Mouse (Mus musculus) lung, postnatal 10 days (tissue): ENCODE data around the gene Rarb.

Experiments
- DNase-seq: peaks from one replicate; pipeline ENCODE4 v3.0.0; 2021

The Rarb gene

DNA sequence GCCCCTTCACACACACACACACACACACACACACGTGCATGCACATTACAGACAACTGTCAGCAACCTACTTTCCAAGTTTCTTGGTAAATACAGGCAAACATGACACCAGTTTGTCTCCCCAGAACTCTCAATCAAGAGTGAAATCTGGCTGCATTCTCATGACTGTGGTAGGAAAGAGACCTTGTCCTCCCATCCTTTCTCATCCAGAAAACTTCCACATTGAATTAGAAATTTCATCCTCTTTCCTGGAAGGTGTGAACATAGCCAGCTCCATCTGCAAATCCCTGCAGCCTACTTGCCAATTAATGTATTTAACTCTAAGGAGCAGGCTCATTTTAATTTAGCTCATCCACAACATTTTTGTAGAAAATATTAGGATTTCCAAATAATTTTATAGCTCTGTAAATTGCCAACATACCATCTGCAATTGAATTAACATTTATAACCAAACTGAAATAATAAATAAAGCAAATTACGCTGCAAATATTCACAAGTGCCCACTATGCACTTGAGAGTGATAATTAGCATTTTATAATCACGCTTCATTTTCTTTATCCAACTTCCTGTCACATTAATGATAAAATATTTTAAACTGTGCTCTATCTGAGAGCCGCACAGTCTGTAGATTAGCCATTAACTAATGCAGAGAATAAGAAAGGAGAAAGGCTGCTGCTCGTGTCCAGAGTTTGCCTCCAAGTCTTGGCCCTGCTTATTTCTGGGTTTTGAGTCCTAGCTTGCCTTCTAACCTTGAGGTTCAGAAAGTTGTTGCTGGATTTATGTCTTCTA is 293.6 kb downstream of the Rarb start:
- DNase-seq, result no peak

- DNase-seq, result no peak
Observed at GRCm38 (mm10) chr14:16522852-16523251, 296.1 kb downstream of the Rarb start.

GRCm38 (mm10) chr14:16519588-16520167 is 299.3 kb downstream of the Rarb start:
- DNase-seq, result no peak

DNA sequence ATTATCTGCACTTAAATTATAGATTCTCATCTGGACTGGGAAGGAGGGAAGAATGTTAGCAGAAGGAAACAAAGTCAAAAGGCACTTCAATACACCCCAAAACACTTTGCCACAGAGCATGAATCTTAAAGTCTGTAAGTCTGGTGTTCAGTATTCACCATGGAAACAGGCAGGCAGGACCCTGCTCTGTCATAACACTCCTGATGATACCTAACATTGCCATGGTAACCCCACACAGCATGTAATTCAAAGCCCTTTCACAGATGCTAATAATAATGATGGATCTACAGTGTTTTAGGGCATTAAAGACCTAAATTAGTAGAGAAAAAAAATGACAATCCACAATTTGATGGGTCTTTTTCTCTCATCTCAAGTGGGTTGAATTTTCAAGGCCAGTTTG is 301.0 kb downstream of the Rarb start:
- DNase-seq, result no peak

DNA sequence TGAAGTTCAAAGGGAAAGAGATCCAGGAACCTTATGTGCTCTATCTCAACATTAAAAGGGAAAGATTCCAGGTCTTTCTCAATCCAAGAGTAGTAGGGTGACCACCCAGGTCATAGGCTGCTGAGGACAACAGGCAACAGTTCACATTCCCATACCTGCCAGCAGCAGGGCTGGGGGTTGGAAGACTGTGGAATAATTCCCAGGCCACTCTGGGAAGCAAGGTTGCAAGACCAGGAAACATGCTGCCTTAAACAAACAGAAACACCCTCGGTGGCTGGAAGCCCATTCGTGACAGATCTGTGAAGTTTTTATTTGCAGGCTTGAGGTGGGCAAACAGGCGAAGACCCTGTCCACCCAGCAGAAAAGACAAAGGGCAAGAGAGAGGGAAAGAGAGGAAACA is 303.2 kb downstream of the Rarb start:
- peak; percentile 11 for DNase-seq

DNA sequence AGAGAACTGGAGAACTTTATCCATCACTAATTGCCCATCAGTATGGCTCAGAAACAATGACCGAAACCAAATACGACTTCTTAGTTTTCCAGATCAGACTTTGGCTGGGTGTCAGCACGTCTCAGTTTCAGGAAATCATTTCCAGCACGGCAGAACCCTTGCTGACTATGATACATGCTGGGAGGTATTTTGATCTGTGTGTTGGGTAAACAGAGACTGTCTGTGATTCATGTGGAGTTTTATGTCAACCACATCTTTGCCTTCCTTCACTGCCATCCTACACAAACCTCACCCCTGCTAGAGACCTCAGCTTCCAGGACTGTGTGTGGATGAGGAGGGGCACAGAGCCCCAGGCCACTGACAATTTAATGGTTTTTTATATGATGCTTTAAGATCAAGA is 308.4 kb downstream of the Rarb start:
- DNase-seq, result peak; percentile 4

- DNase-seq, result no peak
Observed at GRCm38 (mm10) chr14:16509825-16510224, 309.1 kb downstream of the Rarb start.

GRCm38 (mm10) chr14:16508760-16509159 is 310.2 kb downstream of the Rarb start:
- peak; percentile 30 for DNase-seq

DNA sequence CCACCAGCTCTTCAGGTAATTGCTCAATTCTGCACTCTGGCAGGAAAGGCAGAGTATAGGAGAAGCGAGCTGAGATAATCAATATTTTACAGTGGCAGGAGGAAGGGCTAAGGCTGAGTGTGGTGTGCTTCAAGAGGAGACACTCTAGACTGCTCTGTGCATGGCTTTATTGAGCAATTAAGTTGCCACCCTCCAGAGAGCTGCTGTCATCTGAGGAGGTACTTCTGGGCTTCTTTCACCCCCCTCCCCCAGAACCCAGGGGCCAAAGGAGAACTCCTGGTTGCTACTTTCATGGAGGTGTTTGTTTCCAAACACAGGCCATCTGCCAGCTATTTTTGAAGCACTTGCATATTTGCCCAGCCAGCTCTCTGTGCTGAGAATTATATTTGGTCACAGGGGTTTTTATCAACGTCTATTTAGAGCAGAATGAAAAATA is 321.7 kb downstream of the Rarb start:
- DNase-seq, result peak; percentile 25

DNA sequence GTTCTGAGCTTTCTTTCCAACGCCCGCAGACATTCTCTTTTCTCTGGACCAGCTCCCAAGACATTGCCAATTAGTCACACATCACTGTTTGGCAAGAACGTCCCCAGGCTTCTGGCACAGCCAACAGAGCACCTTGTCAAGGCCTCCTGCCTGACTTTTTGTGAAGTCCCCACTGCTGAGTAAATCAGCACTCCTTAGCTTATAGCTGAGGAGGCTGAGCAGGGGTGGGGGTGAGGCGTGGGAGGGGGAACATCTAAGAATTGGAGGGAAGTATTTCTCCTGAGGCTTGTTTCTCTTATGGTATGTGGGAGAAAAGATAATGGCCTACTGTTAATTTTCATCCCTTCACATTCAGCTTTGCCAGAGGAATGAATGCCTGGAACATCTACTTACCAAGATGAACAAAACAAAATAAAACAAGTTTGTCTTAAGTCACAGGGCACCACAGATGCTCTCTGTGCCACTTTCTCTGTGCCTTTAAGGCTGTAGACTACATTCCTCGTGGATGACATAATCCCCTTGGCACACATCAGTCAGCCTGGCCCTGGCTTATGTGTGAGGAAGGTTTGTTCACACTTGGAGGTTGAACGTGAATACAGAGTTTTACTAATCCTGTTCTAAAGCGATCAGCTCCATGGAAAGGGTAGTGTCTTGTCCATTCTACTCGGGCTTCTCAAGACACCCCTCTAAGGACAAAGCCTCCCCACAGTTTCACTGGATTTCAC is 335.1 kb downstream of the Rarb start:
- DNase-seq, result peak; percentile 36

DNA sequence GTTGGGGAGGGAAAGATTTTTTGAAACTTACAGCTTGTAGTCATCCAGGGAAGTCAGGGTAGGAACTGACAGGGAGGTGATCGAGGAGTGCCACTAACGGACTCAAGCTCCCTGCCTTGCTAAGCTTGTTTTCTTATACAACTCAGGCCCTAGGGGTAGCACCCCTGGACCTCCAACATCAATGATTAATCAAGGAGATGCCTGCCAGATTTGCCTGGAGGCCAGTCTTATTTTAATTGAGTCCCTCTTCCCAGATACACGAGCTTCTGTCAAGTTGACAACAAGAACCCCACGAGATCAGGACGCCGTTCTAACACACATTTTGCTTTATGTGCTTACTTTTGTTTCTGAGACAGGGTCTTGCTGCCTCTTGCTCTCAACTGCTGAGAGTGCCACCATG is 338.3 kb downstream of the Rarb start:
- DNase-seq, result no peak

GRCm38 (mm10) chr14:16479521-16479920 is 339.4 kb downstream of the Rarb start:
- no peak for DNase-seq

DNA sequence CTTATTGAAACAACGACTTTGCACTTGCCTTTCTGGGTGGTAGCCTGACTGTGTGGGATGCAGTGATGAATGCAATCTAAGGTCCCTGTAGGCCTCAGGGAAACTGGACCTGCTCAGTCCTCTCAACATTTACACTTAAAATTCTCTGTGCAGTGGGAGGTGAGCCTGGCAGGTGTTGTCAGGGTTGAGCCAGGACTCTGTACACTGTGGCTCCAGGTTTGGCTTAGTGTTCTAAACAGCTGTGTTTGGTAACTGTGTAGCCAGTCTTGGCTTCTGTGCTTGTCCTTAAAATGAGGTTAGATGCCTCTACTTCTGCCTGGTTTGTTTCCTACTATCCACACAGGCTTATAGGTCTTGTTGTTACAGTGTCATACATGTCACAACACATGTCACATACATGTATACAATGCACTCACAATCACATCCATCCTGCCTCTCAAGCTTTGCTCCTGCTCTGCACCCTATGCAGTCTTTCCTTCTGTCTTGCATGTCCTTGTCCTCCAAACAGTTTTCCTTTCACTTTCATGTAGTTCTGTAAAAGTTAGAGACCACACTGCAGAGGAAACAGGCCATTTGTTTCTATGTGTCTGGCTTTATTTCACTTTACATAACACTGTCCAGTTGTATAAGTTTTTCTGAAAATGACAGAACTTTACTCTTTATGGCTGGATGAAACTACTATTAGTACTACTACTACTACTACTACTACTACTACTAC is 340.2 kb downstream of the Rarb start:
- DNase-seq, result no peak

DNA sequence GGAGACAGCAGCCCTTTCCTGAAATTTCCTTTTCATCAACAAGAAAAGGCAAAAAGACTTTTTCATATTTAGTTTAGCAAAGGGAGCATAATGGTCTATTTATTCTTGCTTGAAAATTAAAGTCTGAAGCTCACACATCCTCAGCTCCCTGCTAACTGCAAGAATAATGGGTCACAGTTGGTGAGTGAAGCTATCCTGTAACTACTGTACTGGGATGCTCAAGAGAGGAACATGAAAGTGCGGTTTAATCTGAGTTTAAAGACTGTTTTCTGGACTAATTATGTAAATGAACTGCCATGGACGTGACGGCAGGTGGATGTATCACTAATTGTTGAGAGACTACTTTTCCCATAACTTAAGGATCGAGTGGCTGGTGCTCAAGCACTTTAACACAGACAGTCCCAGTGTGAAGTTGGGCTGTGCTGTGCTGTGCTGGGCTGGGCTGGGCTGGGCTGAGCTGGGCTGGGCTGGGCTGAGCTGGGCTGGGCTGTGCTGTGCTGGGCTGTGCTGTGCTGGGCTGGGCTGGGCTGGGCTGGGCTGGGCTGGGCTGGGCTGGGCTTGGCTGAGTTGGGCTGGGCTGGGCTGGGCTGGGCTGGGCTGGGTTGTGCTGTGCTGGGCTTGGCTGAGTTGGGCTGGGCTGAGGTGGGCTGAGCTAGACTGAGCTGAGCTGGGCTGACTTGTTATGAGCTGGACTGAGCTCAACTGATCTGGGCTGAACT is 370.5 kb downstream of the Rarb start:
- no peak for DNase-seq

GRCm38 (mm10) chr14:16447587-16447986 is 371.4 kb downstream of the Rarb start:
- DNase-seq, result peak; percentile 39

GRCm38 (mm10) chr14:16444859-16445258 is 374.1 kb downstream of the Rarb start:
- no peak for DNase-seq

GRCm38 (mm10) chr14:16439385-16440126 is 379.4 kb downstream of the Rarb start:
- no peak for DNase-seq

DNA sequence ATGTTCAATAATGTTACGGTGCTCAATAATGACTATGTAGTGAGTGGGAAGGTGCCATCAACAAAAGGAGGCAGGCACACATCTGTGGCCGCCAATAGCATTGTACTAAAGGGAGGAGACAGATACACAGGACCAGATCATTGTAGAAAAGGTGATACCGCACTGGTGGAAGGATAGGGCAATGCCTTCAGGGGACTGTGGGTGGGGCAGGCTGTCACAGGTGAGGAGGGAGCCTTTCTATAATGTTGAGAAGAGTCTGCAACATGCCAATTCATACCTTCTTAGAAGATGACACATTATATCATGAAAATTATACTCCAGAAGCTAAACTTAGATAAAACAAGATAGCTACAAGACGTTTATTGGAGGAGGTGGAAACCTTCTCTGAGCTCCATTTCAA is 381.6 kb downstream of the Rarb start:
- DNase-seq, result no peak

DNA sequence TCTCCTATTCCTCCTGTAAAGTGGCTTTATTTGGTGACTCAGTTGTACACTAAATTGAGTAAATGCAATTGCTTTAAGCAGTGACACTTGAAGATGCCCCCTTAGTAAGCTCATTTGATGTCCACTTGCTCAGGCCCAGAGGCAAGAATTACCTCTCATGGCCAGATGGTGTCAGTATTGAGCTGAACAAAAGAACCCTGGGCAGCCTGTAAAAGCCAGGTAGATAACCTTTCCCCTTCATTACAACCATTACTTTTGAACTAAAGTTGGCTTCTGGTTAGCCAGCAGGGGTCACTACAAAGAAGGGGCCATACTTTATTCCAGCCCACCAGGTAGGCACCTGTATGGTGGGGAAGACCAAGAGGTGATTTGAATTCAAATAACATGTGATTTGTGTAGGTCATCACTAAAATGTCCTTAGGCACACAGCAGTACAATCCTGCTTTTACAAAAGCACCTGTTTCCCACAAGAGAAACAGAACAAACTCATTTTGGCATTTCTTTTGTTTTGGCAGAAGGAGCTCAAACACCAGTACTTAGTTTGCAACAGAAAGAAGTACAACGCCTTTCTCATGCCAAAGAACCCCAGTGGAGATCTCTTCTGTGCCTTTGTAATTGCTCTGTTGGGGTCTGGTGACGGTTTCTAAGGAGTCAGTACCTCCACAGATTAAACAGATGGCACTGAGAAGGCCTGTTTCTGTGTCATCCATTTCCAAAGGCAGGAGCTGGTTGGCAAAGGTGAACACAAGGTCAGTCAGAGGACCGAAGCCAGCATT is 384.4 kb downstream of the Rarb start:
- DNase-seq, result peak; percentile 63

DNA sequence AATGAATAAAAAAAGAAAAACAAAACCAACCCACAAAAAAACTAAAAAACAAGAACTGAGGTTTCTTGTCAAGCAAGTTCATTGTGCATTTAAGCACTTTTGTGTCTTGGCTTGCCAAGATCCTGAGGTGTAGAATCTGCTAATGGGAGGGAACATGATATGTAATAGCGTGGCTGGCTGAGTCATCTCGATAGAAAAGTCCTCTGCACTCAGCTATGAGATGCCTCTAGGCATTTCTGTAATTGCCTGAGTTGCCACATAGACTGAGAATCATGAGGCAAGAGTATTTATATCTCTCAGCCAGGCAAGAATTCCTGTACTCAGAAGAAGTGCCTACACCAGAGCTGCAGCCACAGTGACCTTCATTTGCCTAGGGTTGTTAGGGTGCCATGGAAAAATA is 385.8 kb downstream of the Rarb start:
- DNase-seq, result no peak

DNA sequence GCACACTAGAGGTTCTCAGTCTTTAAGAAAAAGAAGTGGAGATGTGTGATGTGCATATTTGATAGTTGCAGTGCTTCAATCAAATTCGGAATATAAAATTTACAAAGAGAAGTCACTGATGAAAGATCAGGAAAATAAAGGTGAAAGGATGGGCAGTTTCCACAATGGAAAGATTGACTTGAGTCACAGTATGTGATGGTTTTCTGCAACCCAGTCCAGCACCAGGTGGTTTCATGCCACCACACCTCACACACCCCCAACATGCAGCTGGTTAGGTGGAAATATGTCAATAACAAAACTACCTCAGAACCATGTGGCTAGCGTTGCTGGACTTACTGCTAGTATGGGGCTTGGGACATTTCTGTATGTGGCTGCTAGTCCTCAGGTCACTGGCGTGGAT is 386.4 kb downstream of the Rarb start:
- DNase-seq, result no peak
